Mouse (Mus musculus) T-helper 2 cell (primary cell): ENCODE measurements around the gene Gpc5.

Experiments
- in situ Hi-C: fragments of 300-600 bp; cut with MboI, MseI; formaldehyde crosslinking; loops from one replicate; pipeline ENCODE4 v1.15.1; 2025; ENCODE audit warnings: high pct_unique_total_duplicates

The Gpc5 gene

GRCm38 (mm10) chr14:115831219-115831755 lies 739.3 kb downstream of the Gpc5 start:
- in situ Hi-C loops = no loop called here

- in situ Hi-C loops = no loop called here
Observed at GRCm38 (mm10) chr14:115831854-115832625, 740.0 kb downstream of the Gpc5 start.

GRCm38 (mm10) chr14:115843783-115844182 lies 751.8 kb downstream of the Gpc5 start:
- in situ Hi-C loops = no loop called here

DNA sequence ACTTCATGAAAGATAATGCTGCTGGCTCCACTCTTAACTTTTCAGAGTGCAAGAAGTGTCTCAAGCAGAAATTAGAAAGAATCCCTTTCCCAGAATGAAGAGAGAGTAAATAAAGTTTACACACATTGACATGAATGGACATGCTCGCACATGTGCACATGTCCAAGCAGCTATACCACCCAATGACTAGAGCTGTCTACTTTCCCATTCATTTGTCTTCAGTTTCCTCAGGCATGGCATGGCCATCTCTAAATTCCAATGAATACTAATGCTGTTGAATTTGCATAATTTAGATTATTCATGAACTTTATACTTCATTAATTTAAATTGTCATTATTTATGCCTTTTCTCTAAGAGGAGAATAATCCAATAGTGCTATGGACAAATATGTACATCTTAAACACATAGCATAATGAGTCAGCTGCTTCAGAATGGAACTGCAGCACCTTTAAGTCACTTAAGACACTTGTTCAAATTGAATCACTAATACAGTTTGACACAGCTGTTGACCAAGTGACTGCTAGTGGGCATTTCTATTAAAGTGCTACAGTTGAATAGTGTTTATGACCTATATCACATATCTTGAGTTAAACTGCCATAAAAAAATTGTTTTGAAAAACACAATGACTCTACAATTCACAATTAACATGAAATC lies 752.9 kb downstream of the Gpc5 start:
- in situ Hi-C loops = no loop called here

DNA sequence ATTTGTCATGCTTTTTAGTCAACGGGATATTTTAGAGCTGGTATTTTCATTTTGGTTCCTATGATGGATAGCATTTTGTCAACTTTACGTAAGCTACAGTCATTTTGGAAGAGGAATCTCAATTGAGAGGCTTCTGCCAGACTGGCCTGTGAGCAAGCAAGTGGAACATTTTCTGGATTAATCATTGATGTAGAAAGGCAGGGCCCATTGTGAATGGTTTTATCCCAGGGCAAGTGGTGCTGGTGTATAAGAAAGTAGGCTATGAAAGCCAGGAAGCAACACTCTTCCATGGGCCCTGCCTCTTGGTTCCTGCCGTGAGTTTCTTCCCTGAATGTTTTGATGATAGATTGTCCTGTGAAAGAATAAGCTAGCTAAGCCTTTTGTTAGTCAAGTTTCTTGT lies 777.1 kb downstream of the Gpc5 start:
- in situ Hi-C loops = loop anchor here (10.0 kb wide), 1 partner anchor 126 kb away; no protein-coding TSS in a partner anchor

DNA sequence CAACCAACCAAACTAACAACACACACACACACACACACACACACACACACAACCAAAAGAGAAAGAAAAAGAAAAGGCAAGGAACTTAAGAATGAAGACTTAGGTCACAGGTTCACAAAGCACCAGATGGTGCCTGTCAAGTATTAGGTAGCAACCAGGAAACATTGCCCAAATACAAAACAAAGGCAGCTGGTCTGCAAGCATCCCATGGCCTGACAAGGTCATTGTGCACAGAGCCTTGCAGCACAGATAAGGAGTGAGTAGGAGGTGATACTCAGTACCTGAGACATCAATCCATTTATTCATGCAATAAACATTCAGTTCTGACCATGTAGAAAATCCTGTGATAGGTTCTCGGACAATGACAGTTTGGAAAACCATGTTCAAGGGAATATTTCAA lies 884.0 kb downstream of the Gpc5 start:
- in situ Hi-C loops = no loop called here

DNA sequence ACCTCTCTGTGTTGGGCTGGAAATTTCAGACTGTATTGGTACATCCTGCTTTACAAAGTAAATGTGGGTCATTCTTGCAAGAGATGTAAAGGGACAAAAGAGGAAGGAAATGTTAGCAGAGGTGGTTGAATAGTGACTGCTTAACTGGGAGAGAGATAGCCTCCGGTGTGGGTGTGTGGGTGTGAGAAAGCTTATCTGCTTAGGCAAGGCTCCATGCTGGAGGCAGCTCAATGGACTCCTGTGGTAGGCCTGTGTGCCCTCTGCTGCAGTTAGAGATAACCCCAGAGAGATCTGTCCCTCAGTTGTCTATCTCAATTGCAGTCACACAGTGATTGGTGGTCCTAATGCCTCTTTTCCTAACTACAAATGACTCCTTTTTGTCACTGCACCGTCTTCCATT lies 887.2 kb downstream of the Gpc5 start:
- in situ Hi-C loops = no loop called here

GRCm38 (mm10) chr14:115990764-115991163 lies 898.7 kb downstream of the Gpc5 start:
- in situ Hi-C loops = loop anchor here (10.0 kb wide), 1 partner anchor 126 kb away; no protein-coding TSS in a partner anchor

DNA sequence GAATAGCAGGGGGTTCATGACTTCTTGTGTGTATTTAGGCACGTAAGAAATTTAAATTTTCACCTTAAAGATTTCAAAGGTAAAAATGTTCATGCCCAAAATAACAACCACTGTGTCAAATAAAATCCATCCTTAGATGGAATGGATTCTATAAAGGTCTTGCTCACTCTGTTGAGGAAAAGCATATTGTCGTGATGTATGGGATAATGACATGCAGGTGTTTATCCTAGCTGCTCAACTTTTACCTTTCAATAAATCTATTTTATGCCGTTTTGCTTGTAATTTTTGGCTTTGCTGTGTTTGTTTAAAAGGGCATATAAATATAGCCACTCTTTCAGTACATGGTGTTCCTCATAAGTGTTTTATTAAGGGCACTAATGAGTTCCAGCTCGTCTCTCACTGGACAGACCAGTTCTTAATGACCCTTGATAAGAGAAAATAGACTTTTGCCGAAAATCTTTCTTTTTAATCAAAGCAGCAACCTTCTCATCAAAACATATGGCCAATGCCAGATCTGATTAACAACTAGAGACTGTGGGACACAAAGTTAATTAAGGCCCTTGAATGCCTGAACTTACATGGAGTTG lies 901.6 kb downstream of the Gpc5 start:
- in situ Hi-C loops = loop anchor here (10.0 kb wide), 1 partner anchor 129 kb away; no protein-coding TSS in a partner anchor

DNA sequence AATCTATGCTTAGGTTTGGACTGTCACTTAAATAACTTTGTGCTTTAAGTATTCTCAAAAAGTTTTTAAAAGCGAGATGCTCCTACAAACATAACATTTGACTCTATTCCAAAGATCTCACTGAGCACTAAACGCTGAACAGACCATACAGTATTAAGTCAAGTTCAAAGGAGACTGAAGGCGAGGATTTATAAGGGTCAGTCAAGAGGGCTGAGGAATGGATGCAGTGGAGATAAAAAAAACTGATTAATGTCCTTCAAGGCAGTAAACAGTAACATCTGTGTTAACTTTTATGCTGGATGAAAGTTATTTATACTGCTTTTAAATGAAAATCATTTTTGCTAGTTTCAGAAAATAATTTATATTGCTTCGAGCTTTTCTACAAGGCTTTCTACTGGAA lies 906.9 kb downstream of the Gpc5 start:
- in situ Hi-C loops = loop anchor here (10.0 kb wide), 1 partner anchor 134 kb away; no protein-coding TSS in a partner anchor

DNA sequence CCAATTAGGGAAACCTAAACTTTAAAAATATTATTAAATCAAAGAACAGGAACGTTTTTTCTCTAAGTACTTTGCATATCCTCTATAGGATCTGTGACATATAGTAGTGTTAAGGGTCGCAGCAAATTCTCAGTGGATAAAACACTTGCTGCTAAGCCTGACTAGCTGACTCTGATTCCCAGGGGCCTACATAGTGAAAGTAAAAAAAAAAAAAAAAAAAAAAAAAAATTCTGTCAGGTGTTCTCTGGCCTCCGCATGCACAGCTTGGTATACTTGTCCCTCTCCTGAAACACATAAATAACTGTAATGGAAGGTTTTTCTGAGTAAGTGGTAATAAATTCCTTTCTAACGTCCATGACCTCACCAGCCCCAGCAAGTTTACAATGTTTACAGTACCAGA lies 995.0 kb downstream of the Gpc5 start:
- in situ Hi-C loops = no loop called here

DNA sequence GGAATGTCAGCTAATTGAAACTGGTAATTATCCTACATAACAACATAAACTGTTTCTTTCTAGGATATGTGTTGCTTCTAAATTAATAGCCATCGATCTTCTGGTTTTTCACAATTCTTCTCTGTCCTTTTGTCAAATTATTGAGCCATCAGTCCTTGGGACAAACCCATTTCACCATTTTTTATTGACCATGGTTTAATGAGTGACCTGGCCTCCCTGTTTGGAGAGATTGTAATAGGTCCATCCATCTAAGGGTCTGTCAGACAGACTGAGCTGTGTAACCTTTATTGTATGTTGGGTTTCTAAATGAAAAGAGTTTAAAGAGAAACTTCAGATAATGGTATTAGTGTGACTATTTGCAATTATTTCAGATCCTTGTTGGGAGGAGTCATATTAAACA lies 1035.9 kb downstream of the Gpc5 start:
- in situ Hi-C loops = no loop called here

- in situ Hi-C loops = no loop called here
Observed at GRCm38 (mm10) chr14:116137330-116137729, 1045.3 kb downstream of the Gpc5 start.

- in situ Hi-C loops = no loop called here
Observed at GRCm38 (mm10) chr14:116137772-116138171, 1045.8 kb downstream of the Gpc5 start.

GRCm38 (mm10) chr14:116162586-116162985 lies 1070.6 kb downstream of the Gpc5 start:
- in situ Hi-C loops = no loop called here

DNA sequence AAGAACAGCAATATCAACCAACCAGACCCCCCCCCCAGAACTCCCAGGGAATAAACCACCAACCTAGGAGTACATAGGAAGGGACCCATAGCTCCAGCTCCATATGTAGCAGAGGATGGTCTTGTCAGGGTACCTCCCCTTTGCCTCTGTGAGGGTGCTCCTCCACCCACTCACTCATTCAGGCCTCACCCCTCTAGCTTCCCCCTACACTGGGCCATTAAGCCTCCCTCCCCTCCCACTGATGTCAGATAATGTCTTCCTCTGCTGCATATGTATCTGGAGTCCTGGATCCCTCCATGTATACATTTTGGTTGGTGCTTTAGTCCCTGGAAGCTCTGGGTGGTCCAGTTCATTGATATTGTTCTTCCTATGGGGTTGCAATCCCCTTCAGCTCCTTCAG lies 1075.4 kb downstream of the Gpc5 start:
- in situ Hi-C loops = no loop called here

- in situ Hi-C loops = no loop called here
Observed at GRCm38 (mm10) chr14:116169129-116169528, 1077.1 kb downstream of the Gpc5 start.

- in situ Hi-C loops = no loop called here
Observed at GRCm38 (mm10) chr14:116186981-116187380, 1095.0 kb downstream of the Gpc5 start.

- in situ Hi-C loops = loop anchor here (25.0 kb wide), 1 partner anchor 1080 kb away; no protein-coding TSS in a partner anchor
Observed at GRCm38 (mm10) chr14:116206977-116207376, 1115.0 kb downstream of the Gpc5 start.

GRCm38 (mm10) chr14:116208581-116208980 lies 1116.6 kb downstream of the Gpc5 start:
- in situ Hi-C loops = loop anchor here (25.0 kb wide), 1 partner anchor 1079 kb away; no protein-coding TSS in a partner anchor

GRCm38 (mm10) chr14:116209045-116209444 lies 1117.0 kb downstream of the Gpc5 start:
- in situ Hi-C loops = loop anchor here (25.0 kb wide), 1 partner anchor 1078 kb away; no protein-coding TSS in a partner anchor

DNA sequence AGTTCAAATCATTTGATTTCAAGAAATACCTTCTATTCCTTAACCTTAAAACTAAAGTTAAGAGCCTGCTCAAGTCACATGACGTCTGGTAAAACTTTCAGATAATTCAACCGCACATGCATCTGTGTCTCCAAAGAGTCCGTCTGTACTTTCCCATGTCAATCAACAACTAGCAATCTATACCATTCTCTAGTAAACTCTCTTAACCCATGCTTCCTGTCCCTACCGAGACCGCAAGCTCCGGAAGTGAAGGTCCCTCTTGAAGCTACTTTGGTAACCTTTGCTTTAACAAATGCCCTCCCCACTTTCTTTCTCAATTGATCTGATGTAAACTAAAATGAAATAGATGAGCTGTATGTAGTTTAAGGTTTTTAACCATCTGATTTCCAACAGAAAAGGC lies 1118.3 kb downstream of the Gpc5 start:
- in situ Hi-C loops = loop anchor here (25.0 kb wide), 1 partner anchor 1077 kb away; no protein-coding TSS in a partner anchor
